Mouse (Mus musculus): ENCODE measurements at regions not wholly inside any gene's neighbourhood (a gene's known extent, or its start where the extent isn't known, plus 50 kb on each side); places are given as distances from the start of the nearest gene placed in this dataset.
"Not testable (repeated sequence)": the region's sequence is repeated elsewhere in the genome, so short reads cannot be mapped to it uniquely, and the experiment has no call there.

- no peak overlapping the region for H3K4me3 ChIP-seq (ENCODE audit: low read depth, low read length)
- H3K9me3 ChIP-seq (replicated peaks): no peaks in the 10 kb centered on the region
- ATAC-seq (ENCODE audit: extremely low read depth, insufficient number of reproducible peaks, low FRiP score, poor library complexity, severe bottlenecking): no peak
- no peaks in the 10 kb centered on the region for H3K27me3 ChIP-seq (ENCODE audit: insufficient read depth, low read length)
- no peak for TF ChIP-seq CTCF (IDR thresholded peaks at IDR 0.05; ENCODE audit: low read depth, low read length)
- TF ChIP-seq TAL1 (conservative IDR thresholded peaks at IDR 0.05; ENCODE audit: low read depth, low read length): no peak
- no peak for TF ChIP-seq GATA1 (IDR thresholded peaks at IDR 0.05; ENCODE audit: borderline replicate concordance, low read length)
- no peak for TF ChIP-seq POLR2AphosphoS5 (IDR thresholded peaks at IDR 0.05; ENCODE audit: insufficient replicate concordance, low read depth, low read length)
- no peak for TF ChIP-seq GATA2 (IDR thresholded peaks at IDR 0.05; ENCODE audit: borderline replicate concordance, low read depth, low read length)
- DNase-seq (ENCODE audit: low spot score): no peak
- no peaks in the 10 kb centered on the region for H3K4me1 ChIP-seq (ENCODE audit: insufficient read depth, low read depth, low read length)
- no peaks in the 10 kb centered on the region for H3K36me3 ChIP-seq (replicated peaks)
Measured at GRCm38 (mm10) chr13:26382154-26382553, 387.8 kb downstream of the Hdgfl1 start.

DNA sequence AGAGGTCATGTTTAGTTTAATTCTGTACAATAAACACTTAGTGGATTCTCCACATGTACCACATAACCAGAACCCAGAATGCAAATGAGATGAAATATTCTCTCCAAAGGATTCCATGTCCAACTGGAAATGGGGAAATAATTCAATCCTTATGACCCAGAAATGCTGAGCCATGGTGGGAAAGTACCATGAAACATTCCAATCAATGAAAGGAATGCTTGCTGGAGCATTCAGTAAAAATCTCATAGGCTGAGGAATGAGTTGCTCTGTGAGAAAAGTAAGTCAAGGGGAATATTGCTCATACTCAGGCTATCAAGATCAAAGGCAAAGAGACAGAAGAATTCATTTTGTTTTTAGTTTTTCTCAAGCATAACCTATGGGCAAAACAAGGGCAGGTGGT, 394.4 kb downstream of the Hdgfl1 start:
- Histone ChIP-seq H3K4me3 (ENCODE audit: low read depth, low read length) (no peak overlapping the region), H3K36me3 (replicated peaks) (no peaks in the 10 kb centered on the region), H3K27me3 (ENCODE audit: insufficient read depth, low read length) (no peaks in the 10 kb centered on the region), H3K4me1 (ENCODE audit: insufficient read depth, low read depth, low read length) (no peaks in the 10 kb centered on the region), H3K9me3 (replicated peaks) (no peaks in the 10 kb centered on the region)
- ATAC-seq (ENCODE audit: extremely low read depth, insufficient number of reproducible peaks, low FRiP score, poor library complexity, severe bottlenecking) (no peak), DNase-seq (ENCODE audit: low spot score) (no peak)
- TF ChIP-seq GATA1 (IDR thresholded peaks at IDR 0.05; ENCODE audit: borderline replicate concordance, low read length): no peak
- no peak for TF ChIP-seq POLR2AphosphoS5 (IDR thresholded peaks at IDR 0.05; ENCODE audit: insufficient replicate concordance, low read depth, low read length)
- no peak for TF ChIP-seq TAL1 (conservative IDR thresholded peaks at IDR 0.05; ENCODE audit: low read depth, low read length)

- H3K27me3 ChIP-seq (ENCODE audit: insufficient read depth, low read length); ATAC-seq (ENCODE audit: extremely low read depth, insufficient number of reproducible peaks, low FRiP score, poor library complexity, severe bottlenecking); H3K9me3 ChIP-seq (replicated peaks); H3K36me3 ChIP-seq (replicated peaks); H3K4me1 ChIP-seq (ENCODE audit: insufficient read depth, low read depth, low read length); DNase-seq (ENCODE audit: low spot score); H3K4me3 ChIP-seq (ENCODE audit: low read depth, low read length): not testable (repeated sequence)
Measured at GRCm38 (mm10) chr13:26365911-26366310, 404.1 kb downstream of the Hdgfl1 start.

DNA sequence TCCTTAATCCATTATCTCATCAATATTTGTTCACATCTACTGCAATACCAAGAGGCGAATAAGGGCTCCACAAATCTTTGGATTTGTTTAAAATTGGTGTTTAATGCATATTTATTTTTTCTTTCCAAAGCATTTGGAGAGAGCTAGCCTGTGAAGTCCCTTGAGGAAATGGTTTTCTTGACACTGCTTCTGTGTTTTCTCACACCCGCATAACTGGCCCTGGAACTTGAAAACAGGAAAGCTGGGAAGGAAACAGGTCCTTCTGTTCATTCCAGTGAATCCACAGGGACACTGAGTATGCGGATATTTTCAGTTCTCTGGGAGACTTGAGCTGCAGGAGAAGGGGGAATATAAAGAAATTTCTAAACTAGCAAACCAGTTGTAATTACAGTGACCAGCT, 413.6 kb downstream of the Hdgfl1 start:
- H3K27me3 ChIP-seq (ENCODE audit: insufficient read depth, low read length): no peaks in the 10 kb centered on the region
- H3K9me3 ChIP-seq (replicated peaks): no peaks in the 10 kb centered on the region
- no peak for DNase-seq (ENCODE audit: low spot score)
- H3K4me1 ChIP-seq (ENCODE audit: insufficient read depth, low read depth, low read length): no peaks in the 10 kb centered on the region
- H3K36me3 ChIP-seq (replicated peaks): no peaks in the 10 kb centered on the region
- ATAC-seq (ENCODE audit: extremely low read depth, insufficient number of reproducible peaks, low FRiP score, poor library complexity, severe bottlenecking): no peak
- TF ChIP-seq TAL1 (conservative IDR thresholded peaks at IDR 0.05; ENCODE audit: low read depth, low read length) (no peak), CTCF (IDR thresholded peaks at IDR 0.05; ENCODE audit: low read depth, low read length) (no peak), GATA1 (IDR thresholded peaks at IDR 0.05; ENCODE audit: borderline replicate concordance, low read length) (no peak), POLR2AphosphoS5 (IDR thresholded peaks at IDR 0.05; ENCODE audit: insufficient replicate concordance, low read depth, low read length) (no peak), GATA2 (IDR thresholded peaks at IDR 0.05; ENCODE audit: borderline replicate concordance, low read depth, low read length) (no peak)
- H3K4me3 ChIP-seq (ENCODE audit: low read depth, low read length): no peak overlapping the region

- Histone ChIP-seq H3K27me3 (ENCODE audit: insufficient read depth, low read length) (no peaks in the 10 kb centered on the region), H3K4me3 (ENCODE audit: low read depth, low read length) (no peak overlapping the region), H3K9me3 (replicated peaks) (no peaks in the 10 kb centered on the region), H3K36me3 (replicated peaks) (no peaks in the 10 kb centered on the region), H3K4me1 (ENCODE audit: insufficient read depth, low read depth, low read length) (no peaks in the 10 kb centered on the region)
- ATAC-seq (ENCODE audit: extremely low read depth, insufficient number of reproducible peaks, low FRiP score, poor library complexity, severe bottlenecking) (no peak), DNase-seq (ENCODE audit: low spot score) (no peak)
- no peak for TF ChIP-seq CTCF (IDR thresholded peaks at IDR 0.05; ENCODE audit: low read depth, low read length)
- TF ChIP-seq TAL1 (conservative IDR thresholded peaks at IDR 0.05; ENCODE audit: low read depth, low read length): no peak
- TF ChIP-seq GATA1 (IDR thresholded peaks at IDR 0.05; ENCODE audit: borderline replicate concordance, low read length): no peak
- no peak for TF ChIP-seq POLR2AphosphoS5 (IDR thresholded peaks at IDR 0.05; ENCODE audit: insufficient replicate concordance, low read depth, low read length)
- no peak for TF ChIP-seq GATA2 (IDR thresholded peaks at IDR 0.05; ENCODE audit: borderline replicate concordance, low read depth, low read length)
Measured at GRCm38 (mm10) chr13:26354421-26354820, 415.5 kb downstream of the Hdgfl1 start.

DNA sequence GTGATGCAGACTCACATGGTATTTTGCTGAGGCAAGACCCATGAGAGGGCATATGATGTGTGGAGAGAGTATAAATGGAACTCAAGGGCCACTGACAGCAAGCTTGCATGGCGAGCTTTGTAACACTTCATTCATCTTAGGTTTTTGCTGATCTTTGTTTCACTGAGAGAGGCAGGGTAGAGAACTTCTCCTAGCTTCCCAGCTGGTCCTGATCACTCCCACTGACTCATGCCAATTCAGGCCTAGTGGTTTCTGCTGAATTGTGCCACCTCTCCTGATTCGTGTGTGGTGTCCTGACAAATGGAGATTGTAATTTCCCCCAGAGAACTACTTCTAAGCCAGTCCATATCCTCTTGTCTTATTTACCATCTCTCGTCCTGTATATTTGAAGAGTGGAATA, 419.5 kb downstream of the Hdgfl1 start:
- no peak for TF ChIP-seq TAL1 (conservative IDR thresholded peaks at IDR 0.05; ENCODE audit: low read depth, low read length)
- no peak for TF ChIP-seq POLR2AphosphoS5 (IDR thresholded peaks at IDR 0.05; ENCODE audit: insufficient replicate concordance, low read depth, low read length)
- no peak for TF ChIP-seq GATA2 (IDR thresholded peaks at IDR 0.05; ENCODE audit: borderline replicate concordance, low read depth, low read length)
- TF ChIP-seq CTCF (IDR thresholded peaks at IDR 0.05; ENCODE audit: low read depth, low read length): no peak
- no peak for TF ChIP-seq GATA1 (IDR thresholded peaks at IDR 0.05; ENCODE audit: borderline replicate concordance, low read length)
- H3K4me3 ChIP-seq (ENCODE audit: low read depth, low read length): no peak overlapping the region
- H3K4me1 ChIP-seq (ENCODE audit: insufficient read depth, low read depth, low read length): no peaks in the 10 kb centered on the region
- no peaks in the 10 kb centered on the region for H3K27me3 ChIP-seq (ENCODE audit: insufficient read depth, low read length)
- H3K9me3 ChIP-seq (replicated peaks): no peaks in the 10 kb centered on the region
- no peak for DNase-seq (ENCODE audit: low spot score)
- no peaks in the 10 kb centered on the region for H3K36me3 ChIP-seq (replicated peaks)
- no peak for ATAC-seq (ENCODE audit: extremely low read depth, insufficient number of reproducible peaks, low FRiP score, poor library complexity, severe bottlenecking)

- Histone ChIP-seq H3K4me3 (ENCODE audit: low read depth, low read length) (no peak overlapping the region), H3K36me3 (replicated peaks) (no peaks in the 10 kb centered on the region), H3K9me3 (replicated peaks) (no peaks in the 10 kb centered on the region), H3K27me3 (ENCODE audit: insufficient read depth, low read length) (no peaks in the 10 kb centered on the region), H3K4me1 (ENCODE audit: insufficient read depth, low read depth, low read length) (no peaks in the 10 kb centered on the region)
- ATAC-seq (ENCODE audit: extremely low read depth, insufficient number of reproducible peaks, low FRiP score, poor library complexity, severe bottlenecking) (no peak), DNase-seq (ENCODE audit: low spot score) (no peak)
- no peak for TF ChIP-seq POLR2AphosphoS5 (IDR thresholded peaks at IDR 0.05; ENCODE audit: insufficient replicate concordance, low read depth, low read length)
- no peak for TF ChIP-seq TAL1 (conservative IDR thresholded peaks at IDR 0.05; ENCODE audit: low read depth, low read length)
- no peak for TF ChIP-seq GATA1 (IDR thresholded peaks at IDR 0.05; ENCODE audit: borderline replicate concordance, low read length)
- no peak for TF ChIP-seq GATA2 (IDR thresholded peaks at IDR 0.05; ENCODE audit: borderline replicate concordance, low read depth, low read length)
- TF ChIP-seq CTCF (IDR thresholded peaks at IDR 0.05; ENCODE audit: low read depth, low read length): no peak
Measured at GRCm38 (mm10) chr13:26338795-26339194, 431.2 kb downstream of the Hdgfl1 start.

Measured in G1E (cell line).